Mouse (Mus musculus) heart, adult 2 months (tissue): ENCODE results near the gene Tor1a. TPM values are rescaled to one million over a fixed set of nuclear protein-coding genes. Genes with fewer than 3 reads are reported as not detected.

ENCODE experiments used
- DNase-seq, 2 experiments: peaks; one replicate each; pipeline ENCODE4 v3.0.0; 2021
- H3K27ac ChIP-seq: fragments of 200-600 bp; 2 replicates; pipeline ENCODE4 v1.8.1; 2022
- H3K27me3 ChIP-seq: fragments of 200-500 bp; 2 replicates; pipeline ENCODE4 v1.6.1; 2012; ENCODE audit warnings: mild to moderate bottlenecking, low read length, inconsistent platforms, mixed read lengths; ENCODE audit not compliant: control insufficient read depth, insufficient read depth
- H3K36me3 ChIP-seq: fragments of 200-500 bp; 2 replicates; pipeline ENCODE4 v1.6.1; 2012; ENCODE audit warnings: low read length, inconsistent platforms; ENCODE audit not compliant: control insufficient read depth, insufficient read depth
- H3K4me1 ChIP-seq: fragments of 200-500 bp; 2 replicates; pipeline ENCODE4 v1.6.1; 2011; ENCODE audit warnings: low read length; ENCODE audit not compliant: control insufficient read depth, insufficient read depth
- H3K4me3 ChIP-seq: fragments of 200-600 bp; 2 replicates; pipeline ENCODE4 v1.8.1; 2022
- H3K79me2 ChIP-seq: fragments of 200-500 bp; replicated peaks from 2 replicates; pipeline ENCODE4 v1.6.1; 2012; ENCODE audit warnings: mild to moderate bottlenecking, inconsistent platforms, low read length, moderate library complexity, mixed read lengths; ENCODE audit not compliant: control insufficient read depth, insufficient read depth
- H3K9ac ChIP-seq: fragments of 200-500 bp; 2 replicates; pipeline ENCODE4 v1.6.1; 2012; ENCODE audit warnings: low read depth, mild to moderate bottlenecking, control low read depth, inconsistent platforms, low read length, mixed read lengths
- CTCF ChIP-seq: fragments of 200-600 bp; IDR thresholded peaks from 2 replicates; pipeline ENCODE4 v1.8.1; 2022; ENCODE audit warnings: antibody characterized with exemption, mild to moderate bottlenecking, moderate library complexity
- EP300 ChIP-seq: fragments of 200-500 bp; IDR thresholded peaks from 2 replicates; pipeline ENCODE4 v1.6.1; 2011; ENCODE audit warnings: low read depth, low read length, control low read depth; ENCODE audit not compliant: insufficient read depth
- POLR2A ChIP-seq: fragments of 200-500 bp; IDR thresholded peaks from 2 replicates; pipeline ENCODE4 v1.6.1; 2011; ENCODE audit warnings: mild to moderate bottlenecking, low read depth, low read length, control low read depth; ENCODE audit not compliant: insufficient read depth
- WGBS: fragments of 180-500 bp; shearing (Covaris S2); methylation state at CpG from one replicate; pipeline ENCODE4 v1.1.7; 2018; 5-methylcytosine and 5-hydroxymethylcytosine counted together
- intact Hi-C: fragments of 180-260 bp; cut with DNase I; formaldehyde crosslinking; loops from one replicate; pipeline ENCODE4 v1.15.1; 2025
- long read RNA-seq: library from polyadenylated mRNA; stranded (forward); transcript quantifications from one replicate; pipeline ENCODE4 v2.0.0, GENCODE M21; 2021
- polyA plus RNA-seq: library from polyadenylated mRNA; depleted of rRNA; stranded (reverse); fragments of >200 nt; gene quantifications from 2 replicates; pipeline ENCODE4 v1.2.3, GENCODE M21; 2012; rRNA removed
- total RNA-seq, 2 experiments: library from RNA; stranded (reverse); gene quantifications; 2 replicates each; pipeline ENCODE4 v1.2.3; 2021

The Tor1a gene
- total RNA-seq (10 to 100 TPM in 1 of 2 experiments, 1 to 10 TPM in 1; 9.6 to 10.4 TPM), polyA plus RNA-seq (11.3 and 14.3 TPM in 2 replicates)
- long read RNA-seq, transcript Tor1a-201 (5 exons, 1,401 nt), result major isoform, 17 of 21 reads
- long read RNA-seq, partial matches to known transcripts, result 0 of 21 reads
- long read RNA-seq, other reads (novel, unspliced or antisense), result 2 of 21 reads

GRCm38 (mm10) chr2:30967352-30968327, at the start of gene Tor1a:
Gene Tor1a, minus strand, starts transcription at chr2:30967933.
- intact Hi-C loops, result no loop called here

DNA sequence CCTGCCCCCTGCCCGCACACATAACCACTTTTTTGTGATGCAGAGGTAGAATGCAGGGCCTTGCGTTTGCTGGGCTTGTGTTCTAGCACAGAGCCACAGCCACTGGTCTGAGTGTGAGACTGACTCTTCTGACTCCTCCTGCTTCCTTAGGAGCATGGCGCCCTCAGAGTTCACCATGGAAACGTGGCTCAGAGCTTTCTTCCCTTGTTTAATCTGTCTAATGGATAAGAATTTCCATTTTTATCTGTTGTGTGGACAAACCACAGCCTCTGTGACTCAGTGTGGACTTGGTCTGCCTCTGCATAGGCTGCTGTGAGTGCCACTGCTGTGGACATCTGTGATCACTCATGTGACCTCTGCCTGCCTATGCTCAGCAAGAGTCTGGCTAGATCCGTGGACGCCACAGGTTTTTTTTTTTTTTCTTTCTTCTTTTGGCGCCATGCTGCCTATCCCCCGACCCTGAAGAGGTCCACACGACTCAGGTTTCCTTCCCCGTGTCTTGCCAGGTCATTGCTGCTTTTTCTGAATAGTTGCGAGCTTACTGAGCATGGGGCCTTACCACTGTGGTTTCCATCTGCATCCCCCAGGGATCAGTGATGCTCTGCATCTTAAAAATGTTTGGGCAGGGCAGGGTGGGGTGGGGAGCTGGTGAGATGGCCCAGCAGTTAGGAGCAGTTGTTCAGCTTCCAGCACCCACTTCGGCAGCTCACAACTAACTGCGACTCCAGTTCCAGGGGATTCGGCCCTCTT, 45.8 kb upstream of the Tor1a start:
- intact Hi-C loops, result no loop called here
- WGBS, result 72% methylated on average over 14 of the region's 14 CpGs
- no peaks in the 10 kb centered on the region for H3K36me3 ChIP-seq

More at GRCm38 (mm10) chr2:30967352-30968327, at the start of gene Tor1a:
- Histone ChIP-seq H3K27ac (peak within 1 kb of the TSS; percentile 79), H3K9ac (peak within 1 kb of the TSS; percentile 100), H3K36me3 (no peaks in the 10 kb centered on the region), H3K4me3 (peak within 1 kb of the TSS; percentile 99), H3K4me1 (peaks cover 4% of the 10 kb centered on the region), H3K79me2 (peaks cover 2% of the 10 kb centered on the region), H3K27me3 (no peaks in the 10 kb centered on the region)
- DNase-seq, result peak; percentile 91
- peak; percentile 73 for TF ChIP-seq POLR2A
- peak; percentile 54; the same call in 1 of the 2 replicates for TF ChIP-seq EP300
- no peak for TF ChIP-seq CTCF
- WGBS, result 2% methylated on average over 59 of the region's 59 CpGs

GRCm38 (mm10) chr2:31007208-31007607, 39.5 kb upstream of the Tor1a start:
- Histone ChIP-seq H3K4me1 (0 out of 2 replicates have a peak, but pooled peaks cover 1% of the 10 kb centered on the region), H3K27me3 (no peaks in the 10 kb centered on the region), H3K27ac (no peak overlapping the region; the same call in 1 of the 2 replicates), H3K79me2 (no peaks in the 10 kb centered on the region), H3K4me3 (no peak overlapping the region), H3K9ac (no peak overlapping the region), H3K36me3 (no peaks in the 10 kb centered on the region)
- WGBS, result 74% methylated on average over 5 of the region's 5 CpGs
- intact Hi-C loops, result no loop called here
- no peak for DNase-seq
- TF ChIP-seq POLR2A (no peak), EP300 (no peak), CTCF (no peak)

More for the DNA sequence above, 45.8 kb upstream of the Tor1a start:
- no peak overlapping the region for H3K4me3 ChIP-seq
- H3K4me1 ChIP-seq, result no peaks in the 10 kb centered on the region
- no peak overlapping the region for H3K9ac ChIP-seq
- TF ChIP-seq EP300 (no peak), POLR2A (no peak), CTCF (no peak)
- no peaks in the 10 kb centered on the region for H3K79me2 ChIP-seq
- no peaks in the 10 kb centered on the region for H3K27me3 ChIP-seq
- H3K27ac ChIP-seq, result no peak overlapping the region
- DNase-seq, result no peak

DNA sequence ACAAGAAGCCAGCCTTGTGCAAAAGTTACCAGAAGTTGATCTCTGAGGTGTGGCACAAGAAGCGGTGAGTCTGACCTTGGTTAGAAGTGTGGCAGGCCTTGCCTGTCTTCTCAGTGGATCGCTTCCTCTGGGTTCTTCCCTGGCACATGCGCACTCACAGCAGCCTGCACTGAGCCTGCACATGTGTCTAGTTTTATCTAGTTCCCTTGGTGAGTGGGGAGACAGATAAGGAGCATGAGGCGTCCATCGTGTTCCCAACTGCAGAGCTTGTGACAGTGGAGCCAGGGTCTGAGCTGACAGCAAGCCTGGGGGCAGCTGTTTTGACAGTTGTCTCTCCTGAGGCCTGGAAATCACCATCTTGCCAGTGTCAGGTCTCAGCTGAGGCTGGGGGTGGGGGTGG, 38.7 kb upstream of the Tor1a start:
- TF ChIP-seq CTCF (no peak), POLR2A (peak; percentile 57; the same call in 1 of the 2 replicates), EP300 (peak; percentile 81)
- Histone ChIP-seq H3K27me3 (no peaks in the 10 kb centered on the region), H3K79me2 (no peaks in the 10 kb centered on the region), H3K36me3 (no peaks in the 10 kb centered on the region), H3K27ac (peak overlapping the region; percentile 55), H3K4me1 (0 out of 2 replicates have a peak, but pooled peaks cover 1% of the 10 kb centered on the region), H3K9ac (no peak overlapping the region), H3K4me3 (no peak overlapping the region)
- WGBS, result 20% methylated on average over 5 of the region's 5 CpGs
- intact Hi-C loops, result no loop called here
- peak; percentile 45 to 70 for DNase-seq

DNA sequence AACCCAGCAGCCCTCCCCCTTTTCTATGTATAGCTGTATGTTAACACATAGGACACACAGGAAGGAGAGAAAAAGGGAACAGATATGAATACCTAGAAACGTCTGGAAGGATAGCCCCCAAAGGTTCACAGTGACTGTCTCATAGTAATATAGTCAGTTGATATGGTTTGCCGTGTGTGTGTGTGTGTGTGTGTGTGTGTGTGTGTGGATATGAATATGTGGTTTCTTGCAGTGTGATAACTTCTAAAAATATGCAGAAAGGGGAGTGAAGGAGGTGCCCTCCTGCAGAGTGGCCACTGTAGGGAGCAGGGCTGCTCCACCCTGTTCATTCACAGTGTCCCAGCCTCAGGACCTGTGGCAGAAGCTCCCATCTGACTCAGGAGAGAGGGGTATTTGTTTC, 37.7 kb upstream of the Tor1a start:
- no peak overlapping the region for H3K4me3 ChIP-seq
- WGBS, result 43% methylated on average over 2 of the region's 2 CpGs
- H3K36me3 ChIP-seq, result no peaks in the 10 kb centered on the region
- no peak overlapping the region for H3K27ac ChIP-seq
- H3K4me1 ChIP-seq, result 0 out of 2 replicates have a peak, but pooled peaks cover 1% of the 10 kb centered on the region
- no peak overlapping the region for H3K9ac ChIP-seq
- H3K79me2 ChIP-seq, result no peaks in the 10 kb centered on the region
- no peak for DNase-seq
- intact Hi-C loops, result no loop called here
- H3K27me3 ChIP-seq, result no peaks in the 10 kb centered on the region
- TF ChIP-seq EP300 (no peak), POLR2A (no peak), CTCF (no peak)

DNA sequence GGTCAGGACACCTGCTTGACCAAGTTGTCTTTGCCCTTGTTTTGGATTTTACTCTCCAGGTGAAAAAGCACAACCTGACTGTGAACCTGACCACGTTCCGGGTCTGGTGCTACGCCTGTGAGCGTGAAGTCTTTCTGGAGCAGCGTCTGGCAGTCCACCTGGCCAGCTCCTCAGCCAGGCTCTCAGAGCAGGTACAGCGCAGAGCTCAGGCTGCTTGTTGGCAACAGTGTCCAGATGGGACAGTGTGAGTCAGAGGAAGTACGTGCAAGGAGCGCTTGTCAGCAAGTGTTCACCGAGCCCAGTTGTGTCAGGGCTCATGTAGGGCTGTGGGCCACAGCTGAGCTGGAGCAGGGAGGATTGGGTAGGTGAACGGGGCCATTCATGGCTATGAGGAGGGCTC, 35.1 kb upstream of the Tor1a start:
- Histone ChIP-seq H3K36me3 (no peaks in the 10 kb centered on the region), H3K27me3 (no peaks in the 10 kb centered on the region), H3K4me1 (0 out of 2 replicates have a peak, but pooled peaks cover 1% of the 10 kb centered on the region), H3K27ac (no peak overlapping the region), H3K79me2 (no peaks in the 10 kb centered on the region), H3K4me3 (no peak overlapping the region), H3K9ac (no peak overlapping the region)
- no peak for DNase-seq
- WGBS, result 85% methylated on average over 10 of the region's 10 CpGs
- no peak for TF ChIP-seq CTCF
- no peak for TF ChIP-seq EP300
- no peak for TF ChIP-seq POLR2A
- intact Hi-C loops, result no loop called here
